Mouse (Mus musculus): ENCODE measurements around the gene Spag7.

DNA sequence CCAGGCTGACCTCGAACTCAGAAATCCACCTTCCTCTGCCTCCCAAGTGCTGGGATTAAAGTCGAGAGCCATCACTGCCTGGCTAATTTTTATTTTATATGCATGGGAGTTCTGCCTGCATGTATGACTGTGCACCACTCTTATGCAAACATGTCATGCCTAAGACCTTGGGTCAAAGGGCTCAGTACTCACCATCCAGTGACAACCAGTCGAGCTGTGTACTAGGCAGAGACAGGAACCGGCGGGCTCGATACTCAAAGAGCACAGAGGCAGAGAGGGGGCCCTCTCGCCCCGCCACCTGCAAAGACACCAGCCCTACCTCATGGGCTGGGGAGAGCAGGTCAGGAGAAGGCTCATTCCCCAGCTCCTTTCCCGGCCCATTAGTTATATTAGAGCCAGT, 8.9 kb upstream of the Spag7 start:
- no peak for TF ChIP-seq CHD2 (IDR thresholded peaks at IDR 0.05; ENCODE audit: low read depth, low read length)
- no peak for TF ChIP-seq ZNF384 (IDR thresholded peaks at IDR 0.05; ENCODE audit: low read depth, low read length)
- no peak for TF ChIP-seq ZC3H11A (IDR thresholded peaks at IDR 0.05; ENCODE audit: borderline replicate concordance, low read depth, low read length)
- TF ChIP-seq MAFK (IDR thresholded peaks at IDR 0.05; ENCODE audit: insufficient read depth, low read depth, low read length), result no peak
- TF ChIP-seq HCFC1 (IDR thresholded peaks at IDR 0.05; ENCODE audit: borderline replicate concordance, insufficient read depth, low read length), result no peak
